Mouse (Mus musculus) small intestine, adult 2 months (tissue): ENCODE results near the gene 4930430F08Rik.

Source experiments
- CTCF ChIP-seq: fragments of 200-500 bp; IDR thresholded peaks from 2 replicates; pipeline ENCODE4 v1.5.1; 2012; ENCODE audit warnings: low read depth, mild to moderate bottlenecking, control low read depth, inconsistent platforms, low read length, moderate library complexity, mixed read lengths; ENCODE audit not compliant: insufficient replicate concordance, insufficient read length; ENCODE audit errors: extremely low read depth
- POLR2A ChIP-seq: fragments of 200-500 bp; IDR thresholded peaks from 2 replicates; pipeline ENCODE4 v1.6.1; 2012; ENCODE audit warnings: low read depth, mild to moderate bottlenecking, control low read depth, inconsistent platforms, low read length, moderate library complexity

DNA sequence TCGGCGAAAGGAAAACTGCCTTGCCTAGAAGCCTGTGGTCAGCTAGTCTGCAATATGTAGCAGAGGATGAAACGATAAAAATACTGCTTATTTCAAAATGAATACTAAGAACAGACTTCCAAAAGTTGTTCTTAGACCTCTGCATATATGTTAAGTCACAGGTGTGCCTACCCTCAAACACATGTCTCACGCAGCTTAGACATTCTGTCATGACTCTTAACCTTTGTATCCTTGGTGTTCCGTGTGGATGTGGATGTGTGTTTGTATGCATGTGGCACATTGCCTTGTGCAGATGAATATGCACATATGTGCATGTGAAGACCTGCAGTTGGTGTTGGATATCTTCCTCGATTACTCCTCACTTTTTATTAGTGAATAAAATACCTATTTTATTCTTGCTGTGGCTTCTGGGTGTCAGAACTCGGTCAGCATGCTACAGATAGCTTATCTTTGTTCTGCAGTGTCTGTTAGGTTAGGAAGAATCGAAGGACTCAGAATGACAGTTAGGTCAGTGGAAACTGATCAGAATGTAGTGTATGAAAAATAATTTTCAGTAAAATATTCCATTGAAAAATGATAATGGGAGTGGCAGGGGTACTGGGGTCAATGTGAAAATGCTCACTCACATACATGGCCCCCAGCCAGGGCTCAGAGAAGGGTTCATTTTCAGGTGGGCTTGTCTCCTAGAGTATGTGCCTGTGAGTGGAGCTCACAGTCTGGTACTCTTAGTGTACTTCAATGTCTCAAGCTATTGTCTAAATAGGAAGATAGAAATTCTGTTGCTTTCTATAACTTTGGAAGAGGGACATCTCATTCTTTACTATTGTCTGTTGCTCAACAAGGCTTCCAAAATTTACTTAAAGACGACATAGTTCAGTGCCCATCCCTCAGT, 65.5 kb downstream of the 4930430F08Rik start:
- TF ChIP-seq CTCF (no peak), POLR2A (no peak)
